ENCODE assay signal across 20 mouse cellular contexts in genomic region chr11:46289022-46289421, GRCm38 (mm10). TPM values are rescaled to one million over a fixed set of nuclear protein-coding genes. Genes with fewer than 3 reads are reported as not detected.
"Had no signal": no experiment of that assay in that cellular context is flagged by ENCODE, and none has a peak within 500 bp of the region (broad histone marks: within the 10 kb centered on the region; RNA-seq: fewer than 3 reads in every experiment).

No protein-coding gene starts in this region.

- H3K9me3 ChIP-seq: midbrain, embryonic 10.5 days; midbrain, embryonic 12.5 days; neural tube, embryonic 13.5 days; neural tube, embryonic 15.5 days had no signal

- H3K9ac ChIP-seq: liver, postnatal 0 days; lung, embryonic 14.5 days; midbrain, embryonic 12.5 days; neural tube, embryonic 13.5 days; neural tube, embryonic 15.5 days had no signal

- ATAC-seq: liver, postnatal 0 days; midbrain, embryonic 16.5 days had no signal

- H3K27me3 ChIP-seq: midbrain, embryonic 12.5 days; neural tube, embryonic 13.5 days; neural tube, embryonic 15.5 days had no signal

- DNase-seq: liver, postnatal 0 days; lung, embryonic 14.5 days; lung, postnatal 10 days; lung, postnatal 4 days; midbrain, embryonic 14.5 days; retina, postnatal 1 day; right cerebral cortex, adult 18-20 months; right cerebral cortex, postnatal 25 days; right cerebral cortex, postnatal 4 days; spleen, adult 18-20 months; thymus, adult 2 months; thymus, postnatal 25 days; thymus, postnatal 4 days had no signal

- H3K4me2 ChIP-seq: lung, embryonic 14.5 days; midbrain, embryonic 12.5 days; neural tube, embryonic 13.5 days; neural tube, embryonic 15.5 days had no signal

- H3K27ac ChIP-seq: midbrain, embryonic 10.5 days; midbrain, embryonic 12.5 days; neural tube, embryonic 13.5 days; neural tube, embryonic 15.5 days had no signal

- H3K4me3 ChIP-seq: midbrain, embryonic 10.5 days; midbrain, embryonic 12.5 days; myocyte; neural tube, embryonic 13.5 days; neural tube, embryonic 15.5 days had no signal

RNA-seq across cellular contexts. Expression of gene Fndc9, which starts 53.7 kb away (rescaled TPM):
- polyA plus RNA-seq: lung, embryonic 14.5 days; small intestine, adult 2 months had no signal
